Mouse (Mus musculus) right cerebral cortex, postnatal 4 days (tissue): ENCODE results near the gene Cln5.

ENCODE experiments used
- DNase-seq: peaks from one replicate; pipeline ENCODE4 v3.0.0-alpha.2; 2022

Gene Cln5

DNA sequence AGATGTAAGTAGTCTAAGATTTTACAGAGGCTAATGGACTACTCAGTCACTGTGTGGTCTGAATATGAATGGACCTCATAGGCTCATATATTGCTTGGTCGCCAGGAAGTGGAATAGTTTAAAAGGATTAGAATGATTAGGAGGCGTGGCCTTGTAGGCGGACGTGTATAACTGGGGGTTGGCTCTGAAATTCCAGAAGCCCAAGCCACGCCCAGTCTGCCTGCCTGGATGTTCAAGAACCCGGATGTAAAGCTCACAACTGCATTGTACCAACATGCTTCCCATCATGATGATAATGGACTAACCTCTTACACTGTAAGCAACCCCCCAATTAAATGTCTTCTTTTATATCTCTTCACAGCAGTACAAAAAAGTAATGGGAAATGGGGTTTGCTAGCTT is 55.7 kb downstream of the Cln5 start:
- no peak for DNase-seq
